Mouse (Mus musculus): ENCODE measurements at regions not wholly inside any gene's neighbourhood (a gene's known extent, or its start where the extent isn't known, plus 50 kb on each side); places are given as distances from the start of the nearest gene placed in this dataset.

DNA sequence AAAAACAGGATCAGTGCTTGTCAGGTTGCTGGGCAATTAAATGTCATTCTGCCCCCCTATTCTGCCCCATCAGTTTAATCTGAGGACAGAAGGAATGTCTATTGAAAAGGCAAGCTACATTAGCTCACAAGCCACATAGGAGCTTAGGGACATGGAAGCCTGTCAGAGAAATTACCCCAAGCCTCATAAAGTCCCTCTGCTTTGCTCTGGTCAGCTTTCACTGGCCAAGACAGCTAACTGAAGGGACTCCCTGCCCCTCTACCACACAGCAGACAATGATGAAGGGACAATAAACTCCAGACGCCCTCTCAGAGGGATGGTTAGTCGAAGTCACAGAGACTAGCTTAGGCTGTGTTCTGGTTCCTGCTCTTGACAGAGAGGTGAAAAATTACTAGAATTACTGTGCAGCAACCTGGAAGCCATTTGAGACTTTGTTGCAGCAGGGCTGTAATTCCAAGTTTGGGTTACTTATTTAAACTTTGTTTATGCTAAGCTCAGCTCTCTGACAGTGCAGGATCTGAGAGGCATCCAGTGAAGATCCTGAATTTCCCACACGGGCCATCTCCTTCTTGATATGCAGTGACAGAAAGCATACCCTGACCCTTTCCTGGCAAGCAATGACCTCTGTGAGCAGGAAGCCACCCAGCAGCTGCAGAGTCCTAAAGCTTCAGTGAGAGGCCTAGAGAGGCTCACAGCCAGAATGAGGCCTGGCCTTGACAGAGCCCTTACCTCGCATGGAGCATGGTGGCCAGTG, 95.2 kb upstream of the Tmtc1 start:
- Histone ChIP-seq H3K27ac (no peak overlapping the region), H3K4me1 (ENCODE audit: insufficient read depth, low read length) (no peaks in the 10 kb centered on the region), H3K9me3 (ENCODE audit: low read length) (no peaks in the 10 kb centered on the region), H3K36me3 (ENCODE audit: insufficient read depth, low read length) (no peaks in the 10 kb centered on the region), H3K4me2 (ENCODE audit: low read depth, low read length) (no peak overlapping the region), H3K4me3 (ENCODE audit: low read length) (no peak overlapping the region), H3K27me3 (ENCODE audit: insufficient read depth, low read length) (no peaks in the 10 kb centered on the region), H3K9ac (replicated peaks; ENCODE audit: low read length) (no peak overlapping the region)
- WGBS, result 54% methylated on average over 4 of the region's 4 CpGs
- DNase-seq (ENCODE audit: low spot score) (no peak), ATAC-seq (no peak)
- TF ChIP-seq CTCF (IDR thresholded peaks at IDR 0.05; ENCODE audit: low read depth), result no peak

DNA sequence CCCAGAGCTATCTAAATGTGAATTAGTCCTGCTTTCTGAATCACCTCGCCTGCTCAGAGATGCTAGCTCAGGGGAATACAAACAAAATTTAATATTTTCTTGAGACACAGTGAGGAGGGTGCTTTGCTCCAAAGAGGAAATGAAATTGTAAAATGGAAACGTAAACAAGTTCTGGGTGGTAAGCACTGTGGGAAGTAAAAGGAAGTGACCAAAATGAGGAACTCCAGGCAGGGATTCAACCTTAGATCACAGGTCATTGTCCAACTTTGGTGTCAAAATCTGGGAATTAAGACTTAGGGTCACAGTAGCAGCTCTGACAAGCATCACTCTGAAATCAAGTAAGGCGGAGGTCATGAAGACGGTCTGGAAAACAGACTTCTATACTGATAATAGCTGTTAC, 90.2 kb upstream of the Tmtc1 start:
- Histone ChIP-seq H3K4me3 (ENCODE audit: low read length) (no peak overlapping the region), H3K27me3 (ENCODE audit: insufficient read depth, low read length) (no peaks in the 10 kb centered on the region), H3K9me3 (ENCODE audit: low read length) (no peaks in the 10 kb centered on the region), H3K27ac (no peak overlapping the region), H3K4me1 (ENCODE audit: insufficient read depth, low read length) (no peaks in the 10 kb centered on the region), H3K4me2 (ENCODE audit: low read depth, low read length) (no peak overlapping the region), H3K9ac (replicated peaks; ENCODE audit: low read length) (no peak overlapping the region), H3K36me3 (ENCODE audit: insufficient read depth, low read length) (no peaks in the 10 kb centered on the region)
- WGBS, result 82% methylated on average over 4 of the region's 4 CpGs
- no peak for ATAC-seq
- DNase-seq (ENCODE audit: low spot score), result no peak
- no peak for TF ChIP-seq CTCF (IDR thresholded peaks at IDR 0.05; ENCODE audit: low read depth)

DNA sequence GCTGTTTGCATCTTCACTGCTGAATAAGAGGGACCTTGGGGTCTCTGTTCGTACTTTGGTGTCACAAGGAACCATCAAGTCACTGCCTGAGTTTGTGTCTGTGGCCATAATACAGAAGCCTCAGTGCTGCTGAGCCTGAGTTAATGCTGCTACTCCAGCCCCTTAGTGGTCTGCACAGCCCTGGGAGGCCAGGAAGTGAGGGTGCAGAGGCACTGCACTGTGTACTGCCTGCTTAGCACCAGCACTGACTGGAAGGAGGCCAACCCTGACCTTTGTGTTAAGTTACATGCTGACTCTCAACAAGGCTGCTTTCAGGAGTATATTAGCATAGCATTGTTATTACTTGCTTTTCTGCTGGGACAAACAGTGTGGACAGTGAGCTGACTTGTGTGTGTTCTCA, 86.9 kb upstream of the Tmtc1 start:
- Histone ChIP-seq H3K27ac (no peak overlapping the region), H3K9me3 (ENCODE audit: low read length) (no peaks in the 10 kb centered on the region), H3K9ac (replicated peaks; ENCODE audit: low read length) (no peak overlapping the region), H3K4me2 (ENCODE audit: low read depth, low read length) (no peak overlapping the region), H3K27me3 (ENCODE audit: insufficient read depth, low read length) (no peaks in the 10 kb centered on the region), H3K4me1 (ENCODE audit: insufficient read depth, low read length) (no peaks in the 10 kb centered on the region), H3K4me3 (ENCODE audit: low read length) (no peak overlapping the region), H3K36me3 (ENCODE audit: insufficient read depth, low read length) (no peaks in the 10 kb centered on the region)
- 80% methylated on average over 1 of the region's 1 CpGs for WGBS
- ATAC-seq, result no peak
- no peak for TF ChIP-seq CTCF (IDR thresholded peaks at IDR 0.05; ENCODE audit: low read depth)
- no peak for DNase-seq (ENCODE audit: low spot score)

DNA sequence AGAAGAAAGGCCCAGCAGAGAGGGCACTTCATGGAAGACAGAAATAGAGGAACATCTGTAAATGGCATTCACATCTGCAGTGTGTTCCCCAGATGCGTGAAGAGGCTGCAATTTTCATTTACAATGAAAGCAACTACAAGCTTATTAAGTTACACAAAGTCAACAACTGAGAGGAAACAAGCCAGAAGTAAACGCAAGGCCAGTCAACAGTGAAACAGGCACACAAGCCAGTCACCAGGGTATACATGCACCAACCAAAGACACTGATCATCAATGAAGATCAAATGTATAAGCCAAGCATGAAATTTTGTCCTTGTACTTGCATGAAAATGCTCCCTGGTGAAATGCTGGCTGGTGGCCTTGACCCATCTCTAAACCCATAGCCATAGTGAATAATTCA, 84.4 kb upstream of the Tmtc1 start:
- 68% methylated on average over 2 of the region's 2 CpGs for WGBS
- Histone ChIP-seq H3K27me3 (ENCODE audit: insufficient read depth, low read length) (no peaks in the 10 kb centered on the region), H3K27ac (no peak overlapping the region), H3K4me2 (ENCODE audit: low read depth, low read length) (no peak overlapping the region), H3K9me3 (ENCODE audit: low read length) (no peaks in the 10 kb centered on the region), H3K4me1 (ENCODE audit: insufficient read depth, low read length) (no peaks in the 10 kb centered on the region), H3K9ac (replicated peaks; ENCODE audit: low read length) (no peak overlapping the region), H3K4me3 (ENCODE audit: low read length) (no peak overlapping the region), H3K36me3 (ENCODE audit: insufficient read depth, low read length) (no peaks in the 10 kb centered on the region)
- TF ChIP-seq CTCF (IDR thresholded peaks at IDR 0.05; ENCODE audit: low read depth), result no peak
- ATAC-seq (no peak), DNase-seq (ENCODE audit: low spot score) (no peak)

DNA sequence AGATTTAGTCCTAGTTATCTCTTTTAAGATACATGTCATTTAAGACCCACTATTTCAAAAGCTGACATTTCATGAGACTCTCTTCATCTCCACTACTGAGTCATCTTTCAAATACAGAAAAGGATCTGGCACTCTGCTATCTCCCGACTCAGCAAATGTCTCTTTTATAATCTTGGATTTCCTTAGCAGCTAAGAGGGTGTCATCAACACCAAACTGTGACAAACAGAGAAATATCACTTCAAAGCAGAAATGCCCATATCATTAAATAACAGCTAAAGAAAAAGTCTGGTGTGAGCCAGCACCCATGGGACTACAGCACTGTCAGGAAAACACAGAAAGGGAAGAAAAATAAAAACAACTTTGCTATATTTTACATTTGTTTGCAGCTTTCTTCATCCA, 78.7 kb upstream of the Tmtc1 start:
- no peaks in the 10 kb centered on the region for H3K4me1 ChIP-seq (ENCODE audit: insufficient read depth, low read length)
- H3K9me3 ChIP-seq (ENCODE audit: low read length), result no peaks in the 10 kb centered on the region
- DNase-seq (ENCODE audit: low spot score) (no peak), ATAC-seq (no peak)
- no peak overlapping the region for H3K9ac ChIP-seq (replicated peaks; ENCODE audit: low read length)
- H3K4me2 ChIP-seq (ENCODE audit: low read depth, low read length), result no peak overlapping the region
- no peak overlapping the region for H3K27ac ChIP-seq
- H3K4me3 ChIP-seq (ENCODE audit: low read length), result no peak overlapping the region
- no peak for TF ChIP-seq CTCF (IDR thresholded peaks at IDR 0.05; ENCODE audit: low read depth)
- no peaks in the 10 kb centered on the region for H3K27me3 ChIP-seq (ENCODE audit: insufficient read depth, low read length)
- H3K36me3 ChIP-seq (ENCODE audit: insufficient read depth, low read length), result no peaks in the 10 kb centered on the region
- 93% methylated on average over 1 of the region's 1 CpGs for WGBS

DNA sequence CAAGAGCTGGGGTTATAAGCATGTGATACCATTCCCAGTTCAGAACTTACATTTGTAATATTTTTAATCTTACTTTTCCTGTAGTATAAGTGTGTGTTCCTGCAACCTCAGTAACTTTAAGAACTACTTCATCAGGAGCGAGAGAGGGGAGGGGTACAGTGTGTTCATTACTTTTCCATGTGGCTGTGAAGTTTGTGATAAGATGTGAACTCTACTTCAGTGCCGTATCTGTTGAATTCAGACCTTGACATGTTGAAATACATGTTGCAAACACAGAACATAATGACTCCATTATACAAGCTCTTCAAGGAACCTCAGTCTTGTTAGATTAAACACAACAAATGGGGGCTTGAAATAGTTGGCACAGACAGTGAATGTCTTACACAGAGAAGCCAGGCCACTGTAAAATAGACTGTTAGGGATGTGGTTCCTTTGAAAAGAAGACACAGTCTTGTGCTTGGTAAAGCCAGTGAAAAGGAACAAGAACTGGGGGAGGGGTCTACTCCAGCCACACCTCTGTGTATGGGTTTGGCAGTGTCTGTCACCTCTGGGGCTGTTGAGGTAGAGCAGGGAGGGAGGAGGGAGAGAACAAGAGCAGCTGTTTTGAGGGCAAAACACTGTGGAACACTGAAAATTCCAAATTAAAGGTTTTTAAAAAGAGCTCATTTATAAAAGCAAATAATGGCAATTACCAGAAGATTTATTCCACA, 73.5 kb upstream of the Tmtc1 start:
- ATAC-seq (no peak), DNase-seq (ENCODE audit: low spot score) (no peak)
- Histone ChIP-seq H3K9me3 (ENCODE audit: low read length) (no peaks in the 10 kb centered on the region), H3K4me1 (ENCODE audit: insufficient read depth, low read length) (no peaks in the 10 kb centered on the region), H3K36me3 (ENCODE audit: insufficient read depth, low read length) (no peaks in the 10 kb centered on the region), H3K27me3 (ENCODE audit: insufficient read depth, low read length) (no peaks in the 10 kb centered on the region), H3K27ac (no peak overlapping the region), H3K4me2 (ENCODE audit: low read depth, low read length) (no peak overlapping the region), H3K9ac (replicated peaks; ENCODE audit: low read length) (no peak overlapping the region), H3K4me3 (ENCODE audit: low read length) (no peak overlapping the region)
- WGBS, result 78% methylated on average over 2 of the region's 2 CpGs
- TF ChIP-seq CTCF (IDR thresholded peaks at IDR 0.05; ENCODE audit: low read depth), result no peak

DNA sequence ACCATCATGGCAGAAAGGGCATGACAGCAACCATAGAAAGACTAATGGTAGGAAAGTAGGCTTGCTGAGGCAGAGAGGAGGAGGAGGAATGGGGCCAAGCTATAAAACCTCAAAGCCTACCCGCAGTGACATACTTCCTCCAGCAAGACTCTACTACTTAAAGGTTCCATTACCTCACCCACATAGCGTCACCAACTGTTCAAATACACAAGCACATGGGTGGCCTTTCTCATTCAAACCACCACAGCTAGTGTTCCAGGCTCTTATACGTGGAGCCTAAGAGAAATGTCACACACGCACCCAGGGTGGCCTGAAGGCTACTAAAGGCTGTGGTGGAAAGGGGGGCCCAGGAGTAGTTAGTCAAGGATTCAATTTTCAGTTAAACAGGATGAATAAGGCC, 72.5 kb upstream of the Tmtc1 start:
- H3K4me3 ChIP-seq (ENCODE audit: low read length), result no peak overlapping the region
- no peak overlapping the region for H3K27ac ChIP-seq
- H3K9ac ChIP-seq (replicated peaks; ENCODE audit: low read length), result no peak overlapping the region
- H3K4me2 ChIP-seq (ENCODE audit: low read depth, low read length), result no peak overlapping the region
- WGBS, result 72% methylated on average over 4 of the region's 4 CpGs
- no peaks in the 10 kb centered on the region for H3K9me3 ChIP-seq (ENCODE audit: low read length)
- H3K27me3 ChIP-seq (ENCODE audit: insufficient read depth, low read length), result no peaks in the 10 kb centered on the region
- no peak for TF ChIP-seq CTCF (IDR thresholded peaks at IDR 0.05; ENCODE audit: low read depth)
- ATAC-seq (no peak), DNase-seq (ENCODE audit: low spot score) (no peak)
- H3K4me1 ChIP-seq (ENCODE audit: insufficient read depth, low read length), result no peaks in the 10 kb centered on the region
- H3K36me3 ChIP-seq (ENCODE audit: insufficient read depth, low read length), result no peaks in the 10 kb centered on the region
